8 mouse cellular contexts compared by ENCODE assay signal in the genomic region with DNA sequence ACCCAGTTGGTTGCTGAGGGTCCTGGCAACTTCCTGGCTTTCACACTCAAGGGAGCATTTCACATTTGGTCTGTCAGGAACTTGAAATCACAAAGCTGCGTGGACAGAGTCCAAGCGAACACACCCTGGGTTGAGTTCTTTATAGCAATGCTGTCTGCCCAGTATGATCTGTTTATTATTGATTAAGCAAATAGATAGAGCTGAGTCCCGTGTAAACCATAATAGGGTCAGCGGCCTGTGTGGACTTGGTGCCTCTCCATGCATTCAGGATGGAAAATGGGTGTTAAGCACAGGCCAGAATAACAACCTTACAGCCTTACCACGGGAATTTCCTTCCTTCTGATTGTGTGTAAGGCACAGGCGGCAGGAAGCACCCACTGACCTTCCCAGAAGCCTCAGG. TPM values are rescaled to one million over a fixed set of nuclear protein-coding genes. Genes with fewer than 3 reads are reported as not detected.
DNase-seq lines count a peak whose midpoint lies in the region.
"Had no signal": no experiment of that assay in that cellular context is flagged by ENCODE, and none has a peak within 500 bp of the region (broad histone marks: within the 10 kb centered on the region; RNA-seq: fewer than 3 reads in every experiment).

No protein-coding gene starts in this region.

- peak; percentile 43 to 70 for DNase-seq in urinary bladder, adult 18-20 months (ENCODE audit: low spot score in 2 of 2)
- DNase-seq in urinary bladder, adult 2 months (ENCODE audit: low spot score): no peak
- peak; percentile 24 for DNase-seq in heart, postnatal 4 days
- DNase-seq in lung, adult 18-20 months: peak; percentile 76 to 83
- DNase-seq in yolk sac, embryonic 10.5 days (ENCODE audit: low spot score): peak; percentile 30
- DNase-seq in right cerebral cortex, postnatal 4 days: no peak
- DNase-seq in cerebellum, postnatal 25 days: no peak

RNA-seq across cellular contexts. Expression of gene Myrip, which starts 49.0 kb away (rescaled TPM):
- 2.0 and 3.6 TPM in 2 replicates for polyA plus RNA-seq in urinary bladder, adult 2 months (2012; rRNA removed)
- 1 to 10 TPM; 1.2 to 1.3 TPM for total RNA-seq in heart, postnatal 4 days (2021)
- total RNA-seq: hematopoietic stem cell, adult 5-6 weeks had no signal

Comparison
In these comparisons a context has a peak if more than half of its experiments do, and no peak if none do; other contexts are left out.
1. DNase-seq: peak in urinary bladder, adult 18-20 months (2 of 2), heart, postnatal 4 days (single experiment), lung, adult 18-20 months (2 of 2) and yolk sac, embryonic 10.5 days (single experiment); none in urinary bladder, adult 2 months (single experiment), right cerebral cortex, postnatal 4 days (single experiment) and cerebellum, postnatal 25 days (0 of 2).